Mouse (Mus musculus): ENCODE measurements at regions not wholly inside any gene's neighbourhood (a gene's known extent, or its start where the extent isn't known, plus 50 kb on each side); places are given as distances from the start of the nearest gene placed in this dataset.

- TF ChIP-seq EP300 (IDR thresholded peaks at IDR 0.05) (no peak), CTCF (IDR thresholded peaks at IDR 0.05) (no peak)
Measured at GRCm38 (mm10) chr17:16444562-16444961, 613.7 kb upstream of the Rgmb start.
